Mouse (Mus musculus) hematopoietic stem cell, adult 5-6 weeks (primary cell): ENCODE data around the gene Dync1li1. TPM values are rescaled to one million over a fixed set of nuclear protein-coding genes. Genes with fewer than 3 reads are reported as not detected.
"Not testable (repeated sequence)": the region's sequence is repeated elsewhere in the genome, so short reads cannot be mapped to it uniquely, and the experiment has no call there.

Source experiments
- ATAC-seq, 2 experiments: fragments of 125-278 bp in 1 of 2; replicated peaks in 1 of 2; 2 replicates each; pipeline ENCODE4 v1.8.0; 2016 to 2017; ENCODE audit warnings: inconsistent platforms in 2 of 2, mild to moderate bottlenecking in 2 of 2, moderate number of reproducible peaks in 2 of 2, low read depth in 1 of 2, moderate TSS enrichment in 1 of 2; ENCODE audit not compliant: low FRiP score in 2 of 2, poor library complexity in 2 of 2, severe bottlenecking in 2 of 2, insufficient read depth in 1 of 2, low TSS enrichment in 1 of 2
- total RNA-seq: library from RNA; stranded (forward); fragments of 172-1452, 232-1000 nt; gene quantifications from 2 replicates; pipeline ENCODE4 v1.2.3, GENCODE M21; 2017

The Dync1li1 gene
- total RNA-seq, 1 experiment from 2014 or later = 62.9 TPM

- no peak for ATAC-seq
Observed at GRCm38 (mm10) chr9:114669011-114669410, 19.6 kb upstream of the Dync1li1 start.

- no peak for ATAC-seq
Observed at GRCm38 (mm10) chr9:114671946-114672345, 16.6 kb upstream of the Dync1li1 start.

GRCm38 (mm10) chr9:114672703-114673561, 15.7 kb upstream of the Dync1li1 start:
- peak; percentile 53 to 69 for ATAC-seq

GRCm38 (mm10) chr9:114673626-114674025, 15.0 kb upstream of the Dync1li1 start:
- ATAC-seq = no peak

GRCm38 (mm10) chr9:114678576-114678975, 10.0 kb upstream of the Dync1li1 start:
- no peak for ATAC-seq

GRCm38 (mm10) chr9:114679944-114680343, 8.6 kb upstream of the Dync1li1 start:
- no peak for ATAC-seq

GRCm38 (mm10) chr9:114680531-114680930, 8.1 kb upstream of the Dync1li1 start:
- ATAC-seq = no peak

GRCm38 (mm10) chr9:114682193-114682592, 6.4 kb upstream of the Dync1li1 start:
- ATAC-seq = peak; percentile 36 to 71; a peak in 3 of 4 replicates

GRCm38 (mm10) chr9:114686245-114686644, 2.3 kb upstream of the Dync1li1 start:
- ATAC-seq = no peak

- no peak for ATAC-seq
Observed at GRCm38 (mm10) chr9:114687639-114688038, 951 bp upstream of the Dync1li1 start.

- peak; percentile 17 to 30; a peak in 3 of 4 replicates for ATAC-seq
Observed at GRCm38 (mm10) chr9:114688953-114689407, 390 bp downstream of the Dync1li1 start.

- ATAC-seq = no peak
Observed at GRCm38 (mm10) chr9:114690119-114690601, 1.6 kb downstream of the Dync1li1 start.

- ATAC-seq = no peak
Observed at GRCm38 (mm10) chr9:114691112-114691511, 2.5 kb downstream of the Dync1li1 start.

- not testable (repeated sequence) for ATAC-seq
Observed at GRCm38 (mm10) chr9:114695662-114696061, 7.1 kb downstream of the Dync1li1 start.

GRCm38 (mm10) chr9:114697072-114697471, 8.5 kb downstream of the Dync1li1 start:
- no peak for ATAC-seq

GRCm38 (mm10) chr9:114697926-114698325, 9.3 kb downstream of the Dync1li1 start:
- no peak for ATAC-seq

- no peak for ATAC-seq
Observed at GRCm38 (mm10) chr9:114699262-114699661, 10.7 kb downstream of the Dync1li1 start.

GRCm38 (mm10) chr9:114699882-114700665, 11.5 kb downstream of the Dync1li1 start:
- no peak for ATAC-seq
